Mouse (Mus musculus) lung, embryonic 14.5 days (tissue): ENCODE measurements around the gene Exosc2. TPM values are rescaled to one million over a fixed set of nuclear protein-coding genes. Genes with fewer than 3 reads are reported as not detected.

ENCODE experiments used
- ATAC-seq: fragments of 200-750 bp; cut with Nextera tagmentation; 2 replicates; pipeline ENCODE4 v1.8.0; 2017; ENCODE audit warnings: mild to moderate bottlenecking, moderate TSS enrichment, moderate library complexity; ENCODE audit not compliant: insufficient read depth
- DNase-seq: peaks from one replicate; pipeline ENCODE4 v3.0.0-alpha.2; 2015
- H3K27ac ChIP-seq: fragments of 300-500 bp; sonication (generic); 2 replicates; pipeline ENCODE4 v1.5.1; 2014; ENCODE audit warnings: low read depth, mild to moderate bottlenecking, moderate library complexity
- H3K27me3 ChIP-seq: fragments of 300-500 bp; sonication (generic); 2 replicates; pipeline ENCODE4 v1.6.1; 2014; ENCODE audit warnings: low read length, control low read depth; ENCODE audit not compliant: insufficient read depth
- H3K36me3 ChIP-seq: fragments of 300-500 bp; sonication (generic); 2 replicates; pipeline ENCODE4 v1.6.1; 2014; ENCODE audit warnings: control low read depth; ENCODE audit not compliant: insufficient read depth
- H3K4me1 ChIP-seq: fragments of 300-500 bp; sonication (generic); 2 replicates; pipeline ENCODE4 v1.6.1; 2014; ENCODE audit warnings: antibody characterized with exemption, control low read depth; ENCODE audit not compliant: insufficient read depth
- H3K4me2 ChIP-seq: fragments of 300-500 bp; sonication (generic); 2 replicates; pipeline ENCODE4 v1.6.1; 2014; ENCODE audit warnings: mild to moderate bottlenecking
- H3K4me3 ChIP-seq: fragments of 300-500 bp; sonication (generic); 2 replicates; pipeline ENCODE4 v1.5.1; 2014; ENCODE audit warnings: low read depth, low read length
- H3K9ac ChIP-seq: fragments of 300-500 bp; sonication (generic); 2 replicates; pipeline ENCODE4 v1.6.1; 2014
- H3K9me3 ChIP-seq: fragments of 300-500 bp; sonication (generic); 2 replicates; pipeline ENCODE4 v1.6.1; 2016; ENCODE audit warnings: low read depth, low read length, control low read depth
- CTCF ChIP-seq: IDR thresholded peaks from 2 replicates; pipeline ENCODE4 v1.5.1; 2016; ENCODE audit warnings: antibody characterized with exemption, low read depth
- WGBS: fragments of 180-500 bp; shearing (Covaris S2); extraction: QIAGEN DNeasy Blood & Tissue Kit; methylation state at CpG from one replicate; pipeline ENCODE4 v1.1.7; 2014; 5-methylcytosine and 5-hydroxymethylcytosine counted together
- polyA plus RNA-seq: library from polyadenylated mRNA; unstranded; fragments of >200 nt; fragmentation: Nextera tagmentation; extraction: Ambion mirVana; gene quantifications from 2 replicates; pipeline ENCODE4 v1.2.1, GENCODE M21; 2014

The Exosc2 gene
- polyA plus RNA-seq, 1 experiment from 2014 or later = 70.4 TPM

DNA sequence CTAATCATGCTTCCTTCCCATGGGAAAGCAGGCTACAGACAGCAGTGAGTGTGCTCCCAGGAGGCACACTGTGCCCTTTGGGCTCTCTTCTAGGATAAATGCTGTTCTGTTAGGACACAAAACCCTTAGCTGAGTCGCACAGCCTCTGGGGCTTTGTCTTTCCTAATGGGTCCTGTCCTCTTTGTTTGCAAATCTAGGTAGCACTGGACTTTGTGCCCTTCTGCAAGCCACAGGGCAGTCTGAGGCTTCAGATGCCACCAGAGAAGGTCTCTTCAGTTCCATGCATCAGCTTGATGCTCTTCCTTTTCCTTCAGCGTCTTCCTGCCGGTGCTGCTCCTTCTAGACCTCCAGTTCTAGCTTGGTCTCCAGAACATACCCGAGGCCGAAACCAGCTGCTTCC lies 60.1 kb downstream of the Exosc2 start:
- Histone ChIP-seq H3K9me3 (no peaks in the 10 kb centered on the region), H3K27ac (no peak overlapping the region), H3K27me3 (no peaks in the 10 kb centered on the region), H3K36me3 (peaks cover 3% of the 10 kb centered on the region; the same call in 1 of the 2 replicates), H3K9ac (no peak overlapping the region), H3K4me3 (no peak overlapping the region), H3K4me2 (no peak overlapping the region), H3K4me1 (no peaks in the 10 kb centered on the region)
- TF ChIP-seq CTCF = no peak
- DNase-seq (no peak), ATAC-seq (no peak)
- 83% methylated on average over 5 of the region's 5 CpGs for WGBS

Other genes with a start within 250 kb of the Exosc2 start
- gene Ass1, start 200.5 kb upstream of the Exosc2 start, polyA plus RNA-seq = 9.1 and 9.5 TPM in 2 replicates
- 86.2 and 89.5 TPM in 2 replicates for gene Fubp3, start 98.1 kb upstream of the Exosc2 start, polyA plus RNA-seq
- not detected in 2 replicates for gene Prdm12, start 30.7 kb upstream of the Exosc2 start, polyA plus RNA-seq
- 52.6 and 54.4 TPM in 2 replicates for gene Abl1, start 17.7 kb downstream of the Exosc2 start, polyA plus RNA-seq
- 0.12 TPM in 1 of 2 replicates, not detected in the other for gene Qrfp, start 139.9 kb downstream of the Exosc2 start, polyA plus RNA-seq
- gene Fibcd1, start 175.3 kb downstream of the Exosc2 start, polyA plus RNA-seq = 0.07 TPM in 1 of 2 replicates, not detected in the other
- gene Lamc3, start 216.6 kb downstream of the Exosc2 start, polyA plus RNA-seq = 0.80 and 0.87 TPM in 2 replicates